Mouse (Mus musculus): Measurements from ENCODE around the gene Gm10382.

- TF ChIP-seq CTCF (IDR thresholded peaks at IDR 0.05; ENCODE audit: low read depth) (no peak), EP300 (IDR thresholded peaks at IDR 0.05; ENCODE audit: low read depth) (no peak)
Observed at GRCm38 (mm10) chr5:125413763-125414162, 24.6 kb downstream of the Gm10382 start.

Data from liver, embryonic 14.5 days (tissue).